Mouse (Mus musculus): ENCODE measurements around the gene Stat6.

DNA sequence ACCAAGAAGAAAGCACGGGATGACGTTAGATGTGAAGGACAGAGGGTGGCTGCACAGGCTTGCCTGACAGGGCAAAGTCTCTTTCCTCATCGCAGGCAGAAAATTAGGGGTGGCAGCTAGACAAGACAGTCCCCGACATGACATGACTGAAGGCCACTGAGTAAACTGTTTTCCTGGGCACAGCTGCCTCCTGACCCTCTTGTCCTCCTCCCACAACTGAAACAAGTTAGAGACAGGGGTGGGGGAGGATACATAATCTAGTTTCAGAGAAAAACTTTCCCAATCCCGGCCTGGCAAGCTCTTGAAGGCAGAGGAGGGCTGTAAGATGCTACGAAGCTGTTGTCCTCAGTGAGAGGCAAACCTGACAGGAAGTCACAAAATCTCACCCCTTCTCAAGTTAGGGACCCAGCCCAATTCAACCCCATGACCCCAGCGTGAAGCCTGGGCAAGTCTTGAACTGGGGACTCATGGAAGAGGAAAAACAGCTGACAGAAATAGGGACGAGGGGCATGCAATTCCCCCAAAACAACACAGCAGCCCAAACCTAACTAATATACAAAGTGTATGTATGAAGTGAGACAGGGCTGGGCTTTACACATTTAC, 23.6 kb upstream of the Stat6 start:
- TF ChIP-seq GATA1 (IDR thresholded peaks at IDR 0.05; ENCODE audit: borderline replicate concordance, low read length) (no peak), FLI1 (IDR thresholded peaks at IDR 0.05; ENCODE audit: low read length) (no peak)

Measured in megakaryocyte, embryonic 14.5 days (primary cell).